Mouse (Mus musculus): ENCODE data around the gene Gjb1.
"Not testable (repeated sequence)": the region's sequence is repeated elsewhere in the genome, so short reads cannot be mapped to it uniquely, and the experiment has no call there.

The Gjb1 gene

GRCm38 (mm10) chrX:101376190-101376968 lies at the start of gene Gjb1:
Gene Gjb1, plus strand, starts transcription at chrX:101376378.
- no peak for DNase-seq (ENCODE audit: low spot score)

- peak; percentile 50 for DNase-seq (ENCODE audit: low spot score)
Measured at GRCm38 (mm10) chrX:101329372-101330028, 46.7 kb upstream of the Gjb1 start.

GRCm38 (mm10) chrX:101332031-101332374 lies 44.2 kb upstream of the Gjb1 start:
- no peak for DNase-seq (ENCODE audit: low spot score)

GRCm38 (mm10) chrX:101332375-101333211 lies 43.6 kb upstream of the Gjb1 start:
- DNase-seq (ENCODE audit: low spot score) = peak; percentile 90

- DNase-seq (ENCODE audit: low spot score) = no peak
Measured at GRCm38 (mm10) chrX:101334606-101335005, 41.6 kb upstream of the Gjb1 start.

GRCm38 (mm10) chrX:101338666-101339065 lies 37.5 kb upstream of the Gjb1 start:
- no peak for DNase-seq (ENCODE audit: low spot score)

- DNase-seq (ENCODE audit: low spot score) = not testable (repeated sequence)
Measured at GRCm38 (mm10) chrX:101342837-101343236, 33.3 kb upstream of the Gjb1 start.

GRCm38 (mm10) chrX:101345456-101345855 lies 30.7 kb upstream of the Gjb1 start:
- no peak for DNase-seq (ENCODE audit: low spot score)

- no peak for DNase-seq (ENCODE audit: low spot score)
Measured at GRCm38 (mm10) chrX:101346475-101346874, 29.7 kb upstream of the Gjb1 start.

- no peak for DNase-seq (ENCODE audit: low spot score)
Measured at GRCm38 (mm10) chrX:101351188-101351587, 25.0 kb upstream of the Gjb1 start.

- DNase-seq (ENCODE audit: low spot score) = not testable (repeated sequence)
Measured at GRCm38 (mm10) chrX:101358902-101359301, 17.3 kb upstream of the Gjb1 start.

- DNase-seq (ENCODE audit: low spot score) = no peak
Measured at GRCm38 (mm10) chrX:101369001-101369400, 7.2 kb upstream of the Gjb1 start.

- DNase-seq (ENCODE audit: low spot score) = no peak
Measured at GRCm38 (mm10) chrX:101370573-101370972, 5.6 kb upstream of the Gjb1 start.

- DNase-seq (ENCODE audit: low spot score) = no peak
Measured at GRCm38 (mm10) chrX:101372946-101373345, 3.2 kb upstream of the Gjb1 start.

- no peak for DNase-seq (ENCODE audit: low spot score)
Measured at GRCm38 (mm10) chrX:101377076-101377475, 898 bp downstream of the Gjb1 start.

GRCm38 (mm10) chrX:101379744-101380143 lies 3.6 kb downstream of the Gjb1 start:
- DNase-seq (ENCODE audit: low spot score) = no peak

- no peak for DNase-seq (ENCODE audit: low spot score)
Measured at GRCm38 (mm10) chrX:101383455-101383854, 7.3 kb downstream of the Gjb1 start.

GRCm38 (mm10) chrX:101384439-101385137 lies 8.4 kb downstream of the Gjb1 start:
- DNase-seq (ENCODE audit: low spot score) = no peak

GRCm38 (mm10) chrX:101386222-101386621 lies 10.0 kb downstream of the Gjb1 start:
- DNase-seq (ENCODE audit: low spot score) = no peak

- DNase-seq (ENCODE audit: low spot score) = no peak
Measured at GRCm38 (mm10) chrX:101388866-101389537, 12.8 kb downstream of the Gjb1 start.

GRCm38 (mm10) chrX:101394341-101394740 lies 18.2 kb downstream of the Gjb1 start:
- no peak for DNase-seq (ENCODE audit: low spot score)
